Mouse (Mus musculus): ENCODE results near the gene Pramef12. TPM values are rescaled to one million over a fixed set of nuclear protein-coding genes. Genes with fewer than 3 reads are reported as not detected.
"Not testable (repeated sequence)": the region's sequence is repeated elsewhere in the genome, so short reads cannot be mapped to it uniquely, and the experiment has no call there.

The Pramef12 gene
- total RNA-seq, 2 experiments from 2014 or later, result not detected

DNA sequence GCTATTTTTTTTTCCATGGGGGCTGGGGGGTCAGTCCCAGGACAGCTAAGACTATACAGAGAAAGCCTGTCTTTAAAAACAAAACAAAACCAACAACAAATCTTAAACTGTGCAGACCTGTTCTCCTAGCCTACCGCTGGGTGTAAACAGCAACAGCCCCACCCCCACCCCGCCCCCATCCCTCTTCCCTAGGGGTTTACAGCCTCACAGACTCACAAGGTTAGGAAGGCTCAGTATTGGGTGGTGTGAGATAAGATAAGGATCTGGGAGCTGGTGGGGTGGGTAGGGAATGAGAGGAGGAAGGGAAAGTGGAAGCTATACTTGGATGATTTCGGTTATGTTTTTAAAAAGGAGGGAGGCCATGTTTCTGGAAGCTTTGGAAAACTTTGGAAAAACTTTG, 11.9 kb downstream of the Pramef12 start:
- Histone ChIP-seq H3K27ac (no peak overlapping the region), H3K4me3 (no peak overlapping the region)
- no peak for TF ChIP-seq CTCF (IDR thresholded peaks at IDR 0.05)
- intact Hi-C loops (cut with DNase I), result no loop called here
- DNase-seq, result no peak

DNA sequence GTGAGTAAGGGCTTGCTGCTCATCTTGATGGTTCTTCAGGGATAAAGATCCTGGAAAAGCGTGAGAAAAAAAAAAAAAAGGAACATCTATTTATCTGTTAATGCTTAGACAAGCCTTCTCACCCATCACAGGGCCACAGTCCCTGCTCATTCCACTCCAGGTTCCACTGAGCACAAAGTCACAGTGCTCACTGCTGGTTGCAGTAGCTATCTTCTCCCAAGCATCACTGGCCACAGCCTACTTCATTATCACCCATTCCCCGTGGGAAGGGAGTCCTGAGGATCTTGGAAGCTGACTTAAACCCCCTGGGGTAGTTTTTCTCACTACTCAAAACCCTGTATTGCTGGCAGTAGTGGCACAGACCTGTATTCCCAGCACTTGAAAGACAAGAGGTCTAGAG, 30.4 kb downstream of the Pramef12 start, which contains the start of gene Pramef20:
Gene Pramef20 (minus strand): TSS at position 23 of the 400 bp plus-strand sequence.
- Histone ChIP-seq H3K27ac (no peak within 1 kb of the TSS), H3K4me3 (no peak within 1 kb of the TSS)
- TF ChIP-seq CTCF (IDR thresholded peaks at IDR 0.05), result no peak
- no peak for DNase-seq
- intact Hi-C loops (cut with DNase I), result no loop called here

DNA sequence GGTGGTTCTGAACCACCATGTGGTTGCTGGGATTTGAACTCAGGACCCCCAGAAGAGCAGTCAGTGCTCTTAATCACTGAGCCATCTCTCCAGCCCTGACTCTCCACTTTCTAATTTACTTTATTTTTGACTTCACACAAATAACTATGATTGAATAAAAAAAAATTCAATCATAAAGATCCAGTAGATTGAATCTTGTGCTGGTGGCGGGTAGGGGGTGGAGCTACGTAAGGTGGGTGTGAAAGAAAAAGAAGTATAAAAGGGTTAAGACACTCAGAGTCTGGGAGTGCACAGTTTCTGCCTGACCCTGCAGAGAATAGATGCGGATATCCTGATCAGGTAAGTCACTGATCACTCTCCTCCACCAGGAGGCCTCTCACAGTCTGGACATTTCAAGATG, 50.6 kb downstream of the Pramef12 start, which contains the start of gene Gm13119:
Gene Gm13119 (plus strand): TSS at position 301 of the 400 bp plus-strand sequence.
- DNase-seq; H3K27ac ChIP-seq; intact Hi-C loops (cut with DNase I); H3K4me3 ChIP-seq: not testable (repeated sequence)

Other genes with a start within 250 kb of the Pramef12 start
- not detected for gene Oog3, start 245.8 kb downstream of the Pramef12 start, total RNA-seq (2021)
- not detected for gene Oog2, start 217.7 kb downstream of the Pramef12 start, total RNA-seq (2021)
- not detected for gene C87977, start 195.1 kb downstream of the Pramef12 start, total RNA-seq (2021)
- not detected for gene Pramel5, start 128.0 kb downstream of the Pramef12 start, total RNA-seq (2021)
- not detected for gene Gm13128, start 78.2 kb downstream of the Pramef12 start, total RNA-seq (2021)
- gene Gm13119, start 50.5 kb downstream of the Pramef12 start, total RNA-seq (2021), result not detected
- not detected for gene Pramef20, start 30.5 kb downstream of the Pramef12 start, total RNA-seq (2021)
- gene 1700012P22Rik, start 30.3 kb upstream of the Pramef12 start, total RNA-seq (2021), result not detected
- gene Gm9944, start 44.9 kb upstream of the Pramef12 start, total RNA-seq (2021), result not detected
- not detected for gene Aadacl3, start 55.3 kb upstream of the Pramef12 start, total RNA-seq (2021)
- gene 9430007A20Rik, start 111.4 kb upstream of the Pramef12 start, total RNA-seq (2021), result not detected
- not detected for gene Gm13124, start 156.7 kb upstream of the Pramef12 start, total RNA-seq (2021)
- not detected for gene Aadacl4, start 205.2 kb upstream of the Pramef12 start, total RNA-seq (2021)